Mouse (Mus musculus) liver, adult 2 months (tissue): Measurements from ENCODE around the gene Hcar1.

ENCODE experiments used
- CTCF ChIP-seq: fragments of 200-500 bp; IDR thresholded peaks from 2 replicates; pipeline ENCODE4 v1.5.1; 2011; ENCODE audit warnings: low read depth, low read length, control low read depth
- POLR2A ChIP-seq: fragments of 200-500 bp; IDR thresholded peaks from 2 replicates; pipeline ENCODE4 v1.6.1; 2011; ENCODE audit warnings: low read length, control low read depth; ENCODE audit not compliant: insufficient read depth; ENCODE audit errors: extremely low read depth

DNA sequence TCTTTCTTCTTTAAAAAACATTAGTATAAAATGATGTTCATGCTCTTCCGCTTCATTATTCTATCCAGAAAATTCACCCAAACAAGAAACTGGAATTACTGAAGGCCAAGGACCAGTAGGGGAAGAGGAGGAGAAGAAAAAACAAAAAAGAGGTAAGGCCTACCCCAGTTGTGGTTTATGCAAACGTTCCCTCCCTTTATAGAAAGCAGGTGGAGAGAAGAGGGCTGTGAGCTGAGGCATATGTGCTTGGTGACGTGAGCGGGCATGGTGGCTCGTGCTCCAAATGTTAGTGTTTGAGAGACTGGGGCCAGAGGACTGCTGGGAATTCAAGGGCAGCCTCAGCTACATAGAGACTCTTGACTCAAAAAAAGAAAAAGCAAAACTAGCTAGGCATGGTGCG lies 42.3 kb upstream of the Hcar1 start:
- no peak for TF ChIP-seq CTCF
- TF ChIP-seq POLR2A, result no peak
